Mouse (Mus musculus) natural killer cell, adult 2 months (primary cell): Measurements from ENCODE around the gene Tor1b.
A peak's percentile ranks its signal among the peaks of the same experiment; 100 is the strongest.
"Not testable (repeated sequence)": the region's sequence is repeated elsewhere in the genome, so short reads cannot be mapped to it uniquely, and the experiment has no call there.

Experiments used
- DNase-seq, 2 experiments: peaks; one replicate each; pipeline ENCODE4 v3.0.0; 2022; ENCODE audit warnings: low spot score in 2 of 2

Tor1b gene

GRCm38 (mm10) chr2:30952824-30953490 is at the start of gene Tor1b:
Gene Tor1b (plus strand): TSS chr2:30952959.
- DNase-seq: peak; percentile 70 to 79

- no peak for DNase-seq
Measured at GRCm38 (mm10) chr2:30904231-30904630, 48.5 kb upstream of the Tor1b start.

GRCm38 (mm10) chr2:30904991-30905390 is 47.8 kb upstream of the Tor1b start:
- DNase-seq: no peak

- no peak for DNase-seq
Measured at GRCm38 (mm10) chr2:30905906-30906305, 46.9 kb upstream of the Tor1b start.

GRCm38 (mm10) chr2:30906641-30907040 is 46.1 kb upstream of the Tor1b start:
- no peak for DNase-seq

- DNase-seq: no peak
Measured at GRCm38 (mm10) chr2:30912291-30912773, 40.4 kb upstream of the Tor1b start.

GRCm38 (mm10) chr2:30913022-30913421 is 39.7 kb upstream of the Tor1b start:
- DNase-seq: no peak

- no peak for DNase-seq
Measured at GRCm38 (mm10) chr2:30914836-30915235, 37.9 kb upstream of the Tor1b start.

GRCm38 (mm10) chr2:30915376-30915775 is 37.4 kb upstream of the Tor1b start:
- no peak for DNase-seq

- not testable (repeated sequence) for DNase-seq
Measured at GRCm38 (mm10) chr2:30915933-30916332, 36.8 kb upstream of the Tor1b start.

GRCm38 (mm10) chr2:30917649-30918048 is 35.1 kb upstream of the Tor1b start:
- DNase-seq: no peak

GRCm38 (mm10) chr2:30918126-30918525 is 34.6 kb upstream of the Tor1b start:
- DNase-seq: no peak

GRCm38 (mm10) chr2:30918780-30919329 is 33.9 kb upstream of the Tor1b start:
- DNase-seq: no peak

- DNase-seq: no peak
Measured at GRCm38 (mm10) chr2:30920216-30920615, 32.5 kb upstream of the Tor1b start.

- no peak for DNase-seq
Measured at GRCm38 (mm10) chr2:30923099-30923498, 29.7 kb upstream of the Tor1b start.

- no peak for DNase-seq
Measured at GRCm38 (mm10) chr2:30925181-30925580, 27.6 kb upstream of the Tor1b start.

- DNase-seq: no peak
Measured at GRCm38 (mm10) chr2:30926381-30926780, 26.4 kb upstream of the Tor1b start.

- no peak for DNase-seq
Measured at GRCm38 (mm10) chr2:30927151-30927781, 25.5 kb upstream of the Tor1b start.

GRCm38 (mm10) chr2:30927844-30928628 is 24.7 kb upstream of the Tor1b start:
- peak; percentile 57 to 70 for DNase-seq

- DNase-seq: peak in 1 of 2 experiments; percentile 27
Measured at GRCm38 (mm10) chr2:30928893-30929482, 23.8 kb upstream of the Tor1b start.

- DNase-seq: peak in 1 of 2 experiments; percentile 41
Measured at GRCm38 (mm10) chr2:30929483-30930045, 23.2 kb upstream of the Tor1b start, which contains the start of gene Ptges. Gene Ptges (minus strand): TSS chr2:30929863.
